Mouse (Mus musculus) C2C12 (cell line): ENCODE measurements around the gene Card19. TPM values are rescaled to one million over a fixed set of nuclear protein-coding genes. Genes with fewer than 3 reads are reported as not detected.
A peak's percentile ranks its signal among the peaks of the same experiment; 100 is the strongest.

Experiments
- H3K27me3 ChIP-seq: one replicate; pipeline ENCODE4 v1.6.1; 2011; ENCODE audit not compliant: control insufficient read depth, insufficient read depth, insufficient read length
- H3K36me3 ChIP-seq: one replicate; pipeline ENCODE4 v1.6.1; 2011; ENCODE audit not compliant: control insufficient read depth, insufficient read depth
- H3K4me3 ChIP-seq: one replicate; pipeline ENCODE4 v1.5.1; 2011; ENCODE audit warnings: mild to moderate bottlenecking, control low read depth; ENCODE audit not compliant: poor library complexity, insufficient read depth, severe bottlenecking
- H3K79me2 ChIP-seq: one replicate; pipeline ENCODE4 v1.6.1; 2011; ENCODE audit not compliant: control insufficient read depth, insufficient read depth
- H3K79me3 ChIP-seq: one replicate; pipeline ENCODE4 v1.6.1; 2011; ENCODE audit warnings: low read depth, control low read depth
- H3ac ChIP-seq: one replicate; pipeline ENCODE3; 2011; ENCODE audit warnings: low read depth; ENCODE audit not compliant: control insufficient read depth, insufficient read length
- CEBPB ChIP-seq: IDR thresholded peaks from one replicate; pipeline ENCODE4 v1.6.1; 2011; ENCODE audit warnings: low read depth, mild to moderate bottlenecking, control low read depth, moderate library complexity
- CTCF ChIP-seq: IDR thresholded peaks from one replicate; pipeline ENCODE4 v1.5.1; 2011; ENCODE audit not compliant: control insufficient read depth, insufficient read depth, insufficient read length
- FOSL1 ChIP-seq: IDR thresholded peaks from one replicate; pipeline ENCODE4 v1.8.0; 2011; ENCODE audit warnings: mild to moderate bottlenecking, low read length; ENCODE audit not compliant: poor library complexity, insufficient read depth, severe bottlenecking
- MAX ChIP-seq: IDR thresholded peaks from one replicate; pipeline ENCODE4 v1.6.1; 2011; ENCODE audit warnings: mild to moderate bottlenecking, control low read depth
- MYOD1 ChIP-seq: IDR thresholded peaks from one replicate; pipeline ENCODE4 v1.6.1; 2011; ENCODE audit warnings: low read depth; ENCODE audit not compliant: control insufficient read depth, insufficient read length
- MYOG ChIP-seq: IDR thresholded peaks from one replicate; pipeline ENCODE4 v1.6.1; 2011; ENCODE audit not compliant: control insufficient read depth, insufficient read length; ENCODE audit errors: extremely low read depth
- USF1 ChIP-seq: IDR thresholded peaks from one replicate; pipeline ENCODE4 v1.6.1; 2011; ENCODE audit warnings: low read depth, mild to moderate bottlenecking, control low read depth, moderate library complexity
- polyA plus RNA-seq: library from polyadenylated mRNA; unstranded; fragments of >200 nt; fragmentation: generic; extraction: Trizol; gene quantifications from one replicate; pipeline ENCODE4 v1.2.1, GENCODE M21; 2012; ENCODE audit warnings: missing spikeins

Card19 gene
- polyA plus RNA-seq, 1 experiment: 159 TPM

GRCm38 (mm10) chr13:49178839-49179585, 36.8 kb downstream of the Card19 start:
- no peak for TF ChIP-seq MYOG
- TF ChIP-seq MYOD1: no peak
- TF ChIP-seq MAX: no peak
- TF ChIP-seq CEBPB: no peak
- TF ChIP-seq CTCF: no peak
- no peak for TF ChIP-seq USF1
- TF ChIP-seq FOSL1: no peak
- Histone ChIP-seq H3K36me3 (no peaks in the 10 kb centered on the region), H3ac (no peak overlapping the region)

GRCm38 (mm10) chr13:49175509-49175908, 40.3 kb downstream of the Card19 start:
- TF ChIP-seq MYOG: no peak
- no peaks in the 10 kb centered on the region for H3K79me3 ChIP-seq
- H3K4me3 ChIP-seq: no peak overlapping the region
- H3K27me3 ChIP-seq: no peaks in the 10 kb centered on the region
- H3ac ChIP-seq: no peak overlapping the region
- H3K79me2 ChIP-seq: no peaks in the 10 kb centered on the region
- H3K36me3 ChIP-seq: no peaks in the 10 kb centered on the region

More at GRCm38 (mm10) chr13:49178839-49179585, 36.8 kb downstream of the Card19 start:
- Histone ChIP-seq H3K4me3 (no peak overlapping the region), H3K79me3 (no peaks in the 10 kb centered on the region), H3K79me2 (no peaks in the 10 kb centered on the region), H3K27me3 (no peaks in the 10 kb centered on the region)

- H3K27me3 ChIP-seq: no peaks in the 10 kb centered on the region
- no peak overlapping the region for H3K4me3 ChIP-seq
- no peaks in the 10 kb centered on the region for H3K36me3 ChIP-seq
- no peaks in the 10 kb centered on the region for H3K79me3 ChIP-seq
- TF ChIP-seq MAX (no peak), MYOG (no peak), CTCF (peak; percentile 87)
- no peaks in the 10 kb centered on the region for H3K79me2 ChIP-seq
- no peak overlapping the region for H3ac ChIP-seq
These were observed 42.8 kb downstream of the Card19 start for GRCm38 (mm10) chr13:49172971-49173596.

GRCm38 (mm10) chr13:49172335-49172734, 43.5 kb downstream of the Card19 start:
- H3K36me3 ChIP-seq: no peaks in the 10 kb centered on the region

GRCm38 (mm10) chr13:49171729-49172128, 44.1 kb downstream of the Card19 start:
- Histone ChIP-seq H3K79me2 (no peaks in the 10 kb centered on the region), H3K27me3 (peaks cover 2% of the 10 kb centered on the region), H3K36me3 (no peaks in the 10 kb centered on the region), H3K79me3 (no peaks in the 10 kb centered on the region), H3ac (no peak overlapping the region), H3K4me3 (no peak overlapping the region)
- TF ChIP-seq CTCF (no peak), FOSL1 (no peak), MYOG (no peak), USF1 (no peak), MAX (no peak), MYOD1 (no peak), CEBPB (no peak)

More at GRCm38 (mm10) chr13:49172335-49172734, 43.5 kb downstream of the Card19 start:
- Histone ChIP-seq H3K27me3 (no peaks in the 10 kb centered on the region), H3K79me3 (no peaks in the 10 kb centered on the region), H3K4me3 (no peak overlapping the region), H3K79me2 (no peaks in the 10 kb centered on the region), H3ac (no peak overlapping the region)
- TF ChIP-seq CEBPB: no peak
- no peak for TF ChIP-seq CTCF
- TF ChIP-seq MYOD1: peak; percentile 77
- TF ChIP-seq USF1: no peak

GRCm38 (mm10) chr13:49170623-49171022, 45.2 kb downstream of the Card19 start:
- H3K36me3 ChIP-seq: no peaks in the 10 kb centered on the region
- TF ChIP-seq MAX: no peak
- TF ChIP-seq FOSL1: no peak
- no peak for TF ChIP-seq MYOD1
- TF ChIP-seq USF1: no peak
- TF ChIP-seq MYOG: no peak

More at GRCm38 (mm10) chr13:49170623-49171022, 45.2 kb downstream of the Card19 start:
- Histone ChIP-seq H3K27me3 (peaks cover 9% of the 10 kb centered on the region), H3K79me2 (no peaks in the 10 kb centered on the region), H3K79me3 (no peaks in the 10 kb centered on the region), H3K4me3 (no peak overlapping the region), H3ac (no peak overlapping the region)
